Mouse (Mus musculus): ENCODE measurements around the gene Ptprm. TPM values are rescaled to one million over a fixed set of nuclear protein-coding genes. Genes with fewer than 3 reads are reported as not detected.
A peak's percentile ranks its signal among the peaks of the same experiment; 100 is the strongest.

Gene Ptprm
- polyA plus RNA-seq, 1 experiment from 2014 or later = 12.6 TPM

GRCm38 (mm10) chr17:67359578-67359977 is 5.3 kb upstream of the Ptprm start:
- Histone ChIP-seq H3K4me1 (replicated peaks) (peaks cover 5% of the 10 kb centered on the region; the same call in 1 of the 2 replicates), H3K27me3 (peaks cover 23% of the 10 kb centered on the region), H3K9me3 (no peaks in the 10 kb centered on the region), H3K36me3 (no peaks in the 10 kb centered on the region), H3K27ac (no peak overlapping the region), H3K4me2 (no peak overlapping the region), H3K9ac (replicated peaks) (no peak overlapping the region), H3K4me3 (replicated peaks) (no peak overlapping the region)
- no peak for ATAC-seq (ENCODE audit: insufficient number of reproducible peaks, insufficient read depth, low FRiP score, low TSS enrichment, low read depth)
- WGBS = 94% methylated on average over 5 of the region's 5 CpGs

GRCm38 (mm10) chr17:67358541-67358940 is 4.3 kb upstream of the Ptprm start:
- H3K4me3 ChIP-seq (replicated peaks) = no peak overlapping the region
- 76% methylated on average over 7 of the region's 7 CpGs for WGBS
- no peaks in the 10 kb centered on the region for H3K36me3 ChIP-seq
- H3K4me2 ChIP-seq = no peak overlapping the region
- ATAC-seq (ENCODE audit: insufficient number of reproducible peaks, insufficient read depth, low FRiP score, low TSS enrichment, low read depth) = no peak
- H3K4me1 ChIP-seq (replicated peaks) = peaks cover 5% of the 10 kb centered on the region
- H3K9me3 ChIP-seq = no peaks in the 10 kb centered on the region
- H3K27ac ChIP-seq = no peak overlapping the region
- H3K9ac ChIP-seq (replicated peaks) = no peak overlapping the region
- H3K27me3 ChIP-seq = peaks cover 23% of the 10 kb centered on the region

GRCm38 (mm10) chr17:67357191-67357590 is 2.9 kb upstream of the Ptprm start:
- no peaks in the 10 kb centered on the region for H3K9me3 ChIP-seq
- no peak overlapping the region for H3K27ac ChIP-seq
- 84% methylated on average over 4 of the region's 4 CpGs for WGBS
- peaks cover 28% of the 10 kb centered on the region for H3K27me3 ChIP-seq
- H3K4me2 ChIP-seq = no peak overlapping the region
- no peak overlapping the region for H3K4me3 ChIP-seq (replicated peaks)
- no peaks in the 10 kb centered on the region for H3K36me3 ChIP-seq
- no peak for ATAC-seq (ENCODE audit: insufficient number of reproducible peaks, insufficient read depth, low FRiP score, low TSS enrichment, low read depth)
- H3K4me1 ChIP-seq (replicated peaks) = peaks cover 9% of the 10 kb centered on the region
- H3K9ac ChIP-seq (replicated peaks) = no peak overlapping the region

- Histone ChIP-seq H3K36me3 (no peaks in the 10 kb centered on the region), H3K4me3 (replicated peaks) (no peak overlapping the region), H3K4me1 (replicated peaks) (peaks cover 19% of the 10 kb centered on the region), H3K9ac (replicated peaks) (no peak overlapping the region), H3K27ac (no peak overlapping the region), H3K4me2 (peak overlapping the region; percentile 89), H3K27me3 (peaks cover 35% of the 10 kb centered on the region), H3K9me3 (no peaks in the 10 kb centered on the region)
- 34% methylated on average over 5 of the region's 5 CpGs for WGBS
- no peak for ATAC-seq (ENCODE audit: insufficient number of reproducible peaks, insufficient read depth, low FRiP score, low TSS enrichment, low read depth)
Measured at GRCm38 (mm10) chr17:67355251-67355650, 994 bp upstream of the Ptprm start.

- Histone ChIP-seq H3K36me3 (no peaks in the 10 kb centered on the region), H3K27me3 (peaks cover 30% of the 10 kb centered on the region; the same call in 1 of the 2 replicates), H3K4me2 (peak overlapping the region; percentile 89), H3K9ac (replicated peaks) (peak overlapping the region; percentile 82), H3K9me3 (no peaks in the 10 kb centered on the region), H3K4me1 (replicated peaks) (peaks cover 19% of the 10 kb centered on the region), H3K4me3 (replicated peaks) (peak overlapping the region; percentile 72), H3K27ac (peak overlapping the region; percentile 72)
- under 1% methylated on average over 68 of the region's 68 CpGs for WGBS
- peak; percentile 40 for ATAC-seq (ENCODE audit: insufficient number of reproducible peaks, insufficient read depth, low FRiP score, low TSS enrichment, low read depth)
Measured at GRCm38 (mm10) chr17:67353796-67354450, 334 bp downstream of the Ptprm start.

- 4% methylated on average over 50 of the region's 50 CpGs for WGBS
- Histone ChIP-seq H3K4me1 (replicated peaks) (peaks cover 19% of the 10 kb centered on the region), H3K27ac (peak overlapping the region; percentile 72; the same call in 1 of the 2 replicates), H3K4me2 (peak overlapping the region; percentile 89), H3K9me3 (no peaks in the 10 kb centered on the region), H3K9ac (replicated peaks) (peak overlapping the region; percentile 82), H3K27me3 (peaks cover 30% of the 10 kb centered on the region; the same call in 1 of the 2 replicates), H3K4me3 (replicated peaks) (peak overlapping the region; percentile 72), H3K36me3 (no peaks in the 10 kb centered on the region)
- ATAC-seq (ENCODE audit: insufficient number of reproducible peaks, insufficient read depth, low FRiP score, low TSS enrichment, low read depth) = no peak
Measured at GRCm38 (mm10) chr17:67352956-67353795, 1.1 kb downstream of the Ptprm start.

GRCm38 (mm10) chr17:67351423-67351822 is 2.8 kb downstream of the Ptprm start:
- H3K27ac ChIP-seq = no peak overlapping the region
- peaks cover 19% of the 10 kb centered on the region for H3K4me1 ChIP-seq (replicated peaks)
- H3K27me3 ChIP-seq = peaks cover 27% of the 10 kb centered on the region; the same call in 1 of the 2 replicates
- no peak overlapping the region for H3K9ac ChIP-seq (replicated peaks)
- no peaks in the 10 kb centered on the region for H3K9me3 ChIP-seq
- H3K4me3 ChIP-seq (replicated peaks) = no peak overlapping the region
- peak overlapping the region; percentile 89 for H3K4me2 ChIP-seq
- WGBS = 56% methylated on average over 5 of the region's 5 CpGs
- H3K36me3 ChIP-seq = no peaks in the 10 kb centered on the region
- no peak for ATAC-seq (ENCODE audit: insufficient number of reproducible peaks, insufficient read depth, low FRiP score, low TSS enrichment, low read depth)

GRCm38 (mm10) chr17:67350536-67350935 is 3.7 kb downstream of the Ptprm start:
- Histone ChIP-seq H3K27me3 (peaks cover 19% of the 10 kb centered on the region; the same call in 1 of the 2 replicates), H3K4me3 (replicated peaks) (no peak overlapping the region), H3K9ac (replicated peaks) (no peak overlapping the region), H3K4me2 (no peak overlapping the region), H3K9me3 (no peaks in the 10 kb centered on the region), H3K4me1 (replicated peaks) (peaks cover 18% of the 10 kb centered on the region), H3K27ac (no peak overlapping the region), H3K36me3 (no peaks in the 10 kb centered on the region)
- WGBS = 64% methylated on average over 7 of the region's 7 CpGs
- ATAC-seq (ENCODE audit: insufficient number of reproducible peaks, insufficient read depth, low FRiP score, low TSS enrichment, low read depth) = no peak

GRCm38 (mm10) chr17:67349594-67349993 is 4.7 kb downstream of the Ptprm start:
- 93% methylated on average over 8 of the region's 8 CpGs for WGBS
- Histone ChIP-seq H3K4me1 (replicated peaks) (peaks cover 14% of the 10 kb centered on the region), H3K36me3 (no peaks in the 10 kb centered on the region), H3K27me3 (peaks cover 15% of the 10 kb centered on the region; the same call in 1 of the 2 replicates), H3K27ac (no peak overlapping the region), H3K4me3 (replicated peaks) (no peak overlapping the region), H3K9ac (replicated peaks) (no peak overlapping the region), H3K9me3 (no peaks in the 10 kb centered on the region), H3K4me2 (no peak overlapping the region)
- no peak for ATAC-seq (ENCODE audit: insufficient number of reproducible peaks, insufficient read depth, low FRiP score, low TSS enrichment, low read depth)

GRCm38 (mm10) chr17:67346921-67347320 is 7.3 kb downstream of the Ptprm start:
- peaks cover 10% of the 10 kb centered on the region; the same call in 1 of the 2 replicates for H3K27me3 ChIP-seq
- ATAC-seq (ENCODE audit: insufficient number of reproducible peaks, insufficient read depth, low FRiP score, low TSS enrichment, low read depth) = no peak
- no peaks in the 10 kb centered on the region for H3K36me3 ChIP-seq
- H3K27ac ChIP-seq = no peak overlapping the region
- no peak overlapping the region for H3K9ac ChIP-seq (replicated peaks)
- no peak overlapping the region for H3K4me2 ChIP-seq
- no peak overlapping the region for H3K4me3 ChIP-seq (replicated peaks)
- no peaks in the 10 kb centered on the region for H3K9me3 ChIP-seq
- peaks cover 7% of the 10 kb centered on the region for H3K4me1 ChIP-seq (replicated peaks)
- 78% methylated on average over 10 of the region's 10 CpGs for WGBS

- Histone ChIP-seq H3K27ac (no peak overlapping the region), H3K9me3 (no peaks in the 10 kb centered on the region), H3K4me2 (no peak overlapping the region), H3K4me1 (replicated peaks) (no peaks in the 10 kb centered on the region; the same call in none of the 2 replicates), H3K4me3 (replicated peaks) (no peak overlapping the region), H3K36me3 (no peaks in the 10 kb centered on the region), H3K9ac (replicated peaks) (no peak overlapping the region), H3K27me3 (no peaks in the 10 kb centered on the region)
- WGBS = 85% methylated on average over 8 of the region's 8 CpGs
- no peak for ATAC-seq (ENCODE audit: insufficient number of reproducible peaks, insufficient read depth, low FRiP score, low TSS enrichment, low read depth)
Measured at GRCm38 (mm10) chr17:67345157-67345556, 9.1 kb downstream of the Ptprm start.

All from limb, embryonic 12.5 days (tissue).